Mouse (Mus musculus): ENCODE results near the gene Unc5a.

- TF ChIP-seq NRF1 (IDR thresholded peaks at IDR 0.05; ENCODE audit: low read depth, low read length) (no peak), ZC3H11A (IDR thresholded peaks at IDR 0.05; ENCODE audit: low read depth, low read length) (no peak), JUND (conservative IDR thresholded peaks at IDR 0.05; ENCODE audit: low read depth, low read length) (no peak), POLR2A (IDR thresholded peaks at IDR 0.05; ENCODE audit: low read depth, low read length) (no peak), CTCF (conservative IDR thresholded peaks at IDR 0.05 in 1 of 2, IDR thresholded peaks at IDR 0.05 in 1 of 2; ENCODE audit: low read depth in 2 of 2, low read length in 2 of 2) (no peak), MAX (IDR thresholded peaks at IDR 0.05; ENCODE audit: low read length) (no peak), SIN3A (IDR thresholded peaks at IDR 0.05; ENCODE audit: low read length) (no peak), CHD1 (IDR thresholded peaks at IDR 0.05; ENCODE audit: low read depth, low read length) (no peak), USF1 (IDR thresholded peaks at IDR 0.05; ENCODE audit: low read depth, low read length) (no peak), EP300 (IDR thresholded peaks at IDR 0.05; ENCODE audit: low read length) (no peak), MAFK (IDR thresholded peaks at IDR 0.05; ENCODE audit: insufficient replicate concordance, low read length) (no peak), HCFC1 (IDR thresholded peaks at IDR 0.05; ENCODE audit: low read depth, low read length) (no peak), PAX5 (IDR thresholded peaks at IDR 0.05; ENCODE audit: low read length) (no peak)
These were observed 5.5 kb downstream of the Unc5a start for GRCm38 (mm10) chr13:54954745-54955144.

Measured in CH12.LX (cell line).